Mouse (Mus musculus) embryonic facial prominence, embryonic 13.5 days (tissue): ENCODE measurements around the gene Sox5. TPM values are rescaled to one million over a fixed set of nuclear protein-coding genes. Genes with fewer than 3 reads are reported as not detected.

Experiments used
- ATAC-seq: fragments of 200-750 bp; cut with Nextera tagmentation; 2 replicates; pipeline ENCODE4 v1.8.0; 2017; ENCODE audit warnings: low read depth; ENCODE audit not compliant: insufficient number of reproducible peaks, insufficient read depth, low FRiP score, low TSS enrichment
- H3K27ac ChIP-seq: fragments of 300-500 bp; sonication (generic); 2 replicates; pipeline ENCODE4 v1.5.1; 2015; ENCODE audit warnings: moderate library complexity, mild to moderate bottlenecking, inconsistent platforms
- H3K27me3 ChIP-seq: fragments of 300-500 bp; sonication (generic); 2 replicates; pipeline ENCODE4 v1.6.1; 2015; ENCODE audit warnings: mild to moderate bottlenecking, inconsistent platforms
- H3K36me3 ChIP-seq: fragments of 300-500 bp; sonication (generic); 2 replicates; pipeline ENCODE4 v1.6.1; 2015; ENCODE audit warnings: mild to moderate bottlenecking, inconsistent platforms
- H3K4me1 ChIP-seq: fragments of 300-500 bp; sonication (generic); 2 replicates; pipeline ENCODE4 v1.6.1; 2015; ENCODE audit warnings: inconsistent platforms
- H3K4me2 ChIP-seq: fragments of 300-500 bp; sonication (generic); 2 replicates; pipeline ENCODE4 v1.6.1; 2015; ENCODE audit warnings: moderate library complexity, mild to moderate bottlenecking, inconsistent platforms
- H3K4me3 ChIP-seq: fragments of 300-500 bp; sonication (generic); 2 replicates; pipeline ENCODE4 v1.5.1; 2015; ENCODE audit warnings: mild to moderate bottlenecking, inconsistent platforms
- H3K9ac ChIP-seq: fragments of 300-500 bp; sonication (generic); 2 replicates; pipeline ENCODE4 v1.6.1; 2015; ENCODE audit warnings: mild to moderate bottlenecking, inconsistent platforms
- H3K9me3 ChIP-seq: fragments of 300-500 bp; sonication (generic); 2 replicates; pipeline ENCODE4 v1.6.1; 2016; ENCODE audit warnings: inconsistent platforms
- WGBS: fragments of 180-500 bp; shearing (Covaris S2); methylation state at CpG from one replicate; pipeline ENCODE4 v1.1.7; 2015; ENCODE audit warnings: mixed read lengths; 5-methylcytosine and 5-hydroxymethylcytosine counted together
- polyA plus RNA-seq: library from polyadenylated mRNA; unstranded; fragments of >200 nt; fragmentation: Nextera tagmentation; extraction: Ambion mirVana; gene quantifications from 2 replicates; pipeline ENCODE4 v1.2.1, GENCODE M21; 2015

The Sox5 gene
- polyA plus RNA-seq, 1 experiment from 2014 or later, result 55.6 TPM

GRCm38 (mm10) chr6:144061814-144062213, 720.0 kb downstream of the Sox5 start:
- 68% methylated on average over 8 of the region's 8 CpGs for WGBS
- no peak for ATAC-seq
- Histone ChIP-seq H3K4me3 (no peak overlapping the region), H3K4me2 (no peak overlapping the region), H3K4me1 (peaks cover 6% of the 10 kb centered on the region), H3K36me3 (no peaks in the 10 kb centered on the region), H3K9ac (no peak overlapping the region), H3K27ac (no peak overlapping the region), H3K9me3 (no peaks in the 10 kb centered on the region), H3K27me3 (no peaks in the 10 kb centered on the region)

- H3K27me3 ChIP-seq, result no peaks in the 10 kb centered on the region
- WGBS, result 63% methylated on average over 14 of the region's 14 CpGs
- ATAC-seq, result no peak
- H3K36me3 ChIP-seq, result no peaks in the 10 kb centered on the region
- H3K9ac ChIP-seq, result no peak overlapping the region
- peaks cover 20% of the 10 kb centered on the region for H3K4me1 ChIP-seq
- no peak overlapping the region for H3K4me2 ChIP-seq
- H3K9me3 ChIP-seq, result no peaks in the 10 kb centered on the region
- peak overlapping the region; percentile 88 for H3K27ac ChIP-seq
- H3K4me3 ChIP-seq, result no peak overlapping the region
Measured at GRCm38 (mm10) chr6:144057098-144057632, 724.6 kb downstream of the Sox5 start.

DNA sequence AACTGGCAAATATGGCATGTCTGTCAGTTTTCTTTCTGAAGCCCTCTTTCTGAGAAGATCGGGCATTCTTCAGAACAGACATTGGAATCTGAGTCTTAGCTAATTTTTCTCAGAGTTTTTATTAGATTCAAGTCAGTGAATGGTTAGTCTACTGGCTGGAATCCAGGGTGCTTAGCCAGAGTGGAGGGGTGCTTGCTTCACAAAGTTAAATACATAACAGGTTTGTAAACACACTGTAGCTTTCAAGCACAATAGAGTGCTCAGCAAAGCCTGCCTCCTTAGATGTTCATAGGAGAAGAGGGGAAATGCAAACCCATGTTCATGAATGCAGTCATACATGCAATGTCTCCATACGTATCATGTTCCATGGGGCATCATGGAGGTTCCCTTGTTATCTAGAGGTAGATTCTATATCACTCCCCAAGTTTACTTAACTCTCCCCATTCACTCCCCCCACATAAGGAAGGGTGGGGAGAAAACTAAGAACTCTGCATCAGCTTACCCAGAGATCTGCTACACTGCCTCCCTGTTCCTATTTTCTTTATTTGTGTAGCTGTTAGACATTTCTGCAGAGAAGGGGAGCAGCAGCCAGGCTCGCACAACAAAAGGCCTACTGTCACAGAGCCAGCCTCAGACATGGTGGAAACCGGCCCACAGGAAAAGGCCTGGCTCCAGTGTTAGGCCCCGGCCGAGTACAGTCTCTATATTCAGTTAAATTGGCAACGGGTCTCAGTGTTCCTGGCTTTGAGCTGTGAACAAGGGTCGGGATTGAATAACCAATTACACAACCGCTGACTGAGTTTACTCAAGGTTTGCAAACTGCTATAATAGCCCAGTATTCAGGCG, 725.3 kb downstream of the Sox5 start:
- Histone ChIP-seq H3K9ac (no peak overlapping the region), H3K4me2 (no peak overlapping the region), H3K4me3 (no peak overlapping the region), H3K9me3 (no peaks in the 10 kb centered on the region), H3K4me1 (peaks cover 20% of the 10 kb centered on the region), H3K27me3 (no peaks in the 10 kb centered on the region), H3K27ac (peak overlapping the region; percentile 88), H3K36me3 (no peaks in the 10 kb centered on the region)
- 30% methylated on average over 10 of the region's 10 CpGs for WGBS
- ATAC-seq, result peak; percentile 82

DNA sequence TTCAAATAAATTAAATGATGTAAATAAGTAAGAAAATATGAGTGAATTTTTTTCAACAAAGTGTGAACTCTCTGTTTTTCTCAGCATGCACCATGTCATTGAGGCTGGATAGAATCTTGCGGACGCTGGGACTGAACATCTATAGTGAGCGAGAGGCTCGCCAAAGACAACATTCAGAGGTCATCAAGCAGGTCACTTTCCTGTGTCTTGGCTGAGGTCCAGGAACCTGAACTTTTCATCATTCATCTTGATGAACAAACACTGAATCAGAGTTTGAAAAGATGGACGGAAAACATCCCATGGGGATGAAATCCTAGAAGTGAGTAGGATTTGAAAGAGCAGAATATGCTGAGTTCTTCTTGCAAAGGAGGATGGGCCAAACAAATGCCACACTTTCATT, 729.3 kb downstream of the Sox5 start:
- H3K9ac ChIP-seq, result no peak overlapping the region
- H3K4me3 ChIP-seq, result no peak overlapping the region
- WGBS, result 68% methylated on average over 5 of the region's 5 CpGs

GRCm38 (mm10) chr6:144051316-144051715, 730.5 kb downstream of the Sox5 start:
- no peak overlapping the region for H3K4me3 ChIP-seq
- H3K27ac ChIP-seq, result no peak overlapping the region
- no peak for ATAC-seq
- H3K4me1 ChIP-seq, result peaks cover 17% of the 10 kb centered on the region
- no peaks in the 10 kb centered on the region for H3K9me3 ChIP-seq
- no peaks in the 10 kb centered on the region for H3K27me3 ChIP-seq
- H3K36me3 ChIP-seq, result no peaks in the 10 kb centered on the region
- H3K9ac ChIP-seq, result no peak overlapping the region
- no peak overlapping the region for H3K4me2 ChIP-seq
- WGBS, result 94% methylated on average over 5 of the region's 5 CpGs

More for the DNA sequence above, 729.3 kb downstream of the Sox5 start:
- no peaks in the 10 kb centered on the region for H3K9me3 ChIP-seq
- no peaks in the 10 kb centered on the region for H3K27me3 ChIP-seq
- no peaks in the 10 kb centered on the region for H3K36me3 ChIP-seq
- H3K27ac ChIP-seq, result no peak overlapping the region
- no peak overlapping the region for H3K4me2 ChIP-seq
- H3K4me1 ChIP-seq, result peaks cover 20% of the 10 kb centered on the region
- ATAC-seq, result no peak

GRCm38 (mm10) chr6:144048201-144048924, 733.4 kb downstream of the Sox5 start:
- WGBS, result 58% methylated on average over 3 of the region's 3 CpGs
- H3K27ac ChIP-seq, result no peak overlapping the region
- H3K4me3 ChIP-seq, result no peak overlapping the region
- H3K9me3 ChIP-seq, result no peaks in the 10 kb centered on the region
- H3K36me3 ChIP-seq, result no peaks in the 10 kb centered on the region
- ATAC-seq, result no peak
- H3K27me3 ChIP-seq, result no peaks in the 10 kb centered on the region
- peaks cover 21% of the 10 kb centered on the region for H3K4me1 ChIP-seq
- H3K9ac ChIP-seq, result no peak overlapping the region
- H3K4me2 ChIP-seq, result no peak overlapping the region

- Histone ChIP-seq H3K27me3 (no peaks in the 10 kb centered on the region), H3K36me3 (no peaks in the 10 kb centered on the region), H3K9ac (0 out of 2 replicates have a peak overlapping the region, but pooled peaks have one; percentile 27), H3K27ac (peak overlapping the region; percentile 73), H3K9me3 (no peaks in the 10 kb centered on the region), H3K4me1 (peaks cover 30% of the 10 kb centered on the region), H3K4me2 (peak overlapping the region; percentile 28; the same call in 1 of the 2 replicates), H3K4me3 (no peak overlapping the region)
- 22% methylated on average over 9 of the region's 9 CpGs for WGBS
- ATAC-seq, result no peak
Measured at GRCm38 (mm10) chr6:144045503-144045902, 736.3 kb downstream of the Sox5 start.

DNA sequence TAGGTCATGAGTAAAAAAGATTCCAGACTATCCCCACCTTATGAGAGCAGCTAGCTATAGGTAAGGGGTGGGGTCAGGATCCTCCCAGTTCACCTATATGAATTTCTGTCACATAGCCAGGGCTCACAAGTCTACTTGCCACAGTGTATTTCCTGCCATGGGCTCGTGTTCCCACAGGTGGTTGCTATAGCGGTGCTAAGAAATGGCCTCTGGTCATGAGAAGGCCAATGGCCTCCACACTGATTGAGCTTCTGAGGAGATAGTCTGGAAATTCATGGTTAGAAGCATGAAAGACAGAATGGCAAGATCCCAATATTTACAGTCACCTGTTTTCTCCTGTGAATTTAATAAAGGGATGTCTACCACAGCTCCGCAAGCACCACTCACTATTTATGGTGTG, 737.4 kb downstream of the Sox5 start:
- WGBS, result 83% methylated on average over 3 of the region's 3 CpGs
- H3K36me3 ChIP-seq, result no peaks in the 10 kb centered on the region
- H3K27ac ChIP-seq, result 0 out of 2 replicates have a peak overlapping the region, but pooled peaks have one; percentile 16
- peaks cover 35% of the 10 kb centered on the region for H3K4me1 ChIP-seq
- H3K9ac ChIP-seq, result no peak overlapping the region
- H3K4me3 ChIP-seq, result no peak overlapping the region
- ATAC-seq, result no peak
- H3K27me3 ChIP-seq, result no peaks in the 10 kb centered on the region
- H3K4me2 ChIP-seq, result no peak overlapping the region
- no peaks in the 10 kb centered on the region for H3K9me3 ChIP-seq

- WGBS, result 20% methylated on average over 5 of the region's 5 CpGs
- Histone ChIP-seq H3K4me3 (no peak overlapping the region), H3K9ac (no peak overlapping the region), H3K4me1 (peaks cover 40% of the 10 kb centered on the region), H3K4me2 (no peak overlapping the region), H3K36me3 (no peaks in the 10 kb centered on the region), H3K27ac (peak overlapping the region; percentile 76; the same call in 1 of the 2 replicates), H3K27me3 (no peaks in the 10 kb centered on the region), H3K9me3 (no peaks in the 10 kb centered on the region)
- ATAC-seq, result no peak
Measured at GRCm38 (mm10) chr6:144042936-144043335, 738.8 kb downstream of the Sox5 start.

GRCm38 (mm10) chr6:144041941-144042340, 739.8 kb downstream of the Sox5 start:
- no peak for ATAC-seq
- H3K9ac ChIP-seq, result no peak overlapping the region
- no peaks in the 10 kb centered on the region for H3K9me3 ChIP-seq
- H3K4me3 ChIP-seq, result no peak overlapping the region
- no peak overlapping the region for H3K4me2 ChIP-seq
- no peak overlapping the region for H3K27ac ChIP-seq
- H3K36me3 ChIP-seq, result no peaks in the 10 kb centered on the region
- WGBS, result 69% methylated on average over 9 of the region's 9 CpGs
- peaks cover 38% of the 10 kb centered on the region for H3K4me1 ChIP-seq
- H3K27me3 ChIP-seq, result no peaks in the 10 kb centered on the region

DNA sequence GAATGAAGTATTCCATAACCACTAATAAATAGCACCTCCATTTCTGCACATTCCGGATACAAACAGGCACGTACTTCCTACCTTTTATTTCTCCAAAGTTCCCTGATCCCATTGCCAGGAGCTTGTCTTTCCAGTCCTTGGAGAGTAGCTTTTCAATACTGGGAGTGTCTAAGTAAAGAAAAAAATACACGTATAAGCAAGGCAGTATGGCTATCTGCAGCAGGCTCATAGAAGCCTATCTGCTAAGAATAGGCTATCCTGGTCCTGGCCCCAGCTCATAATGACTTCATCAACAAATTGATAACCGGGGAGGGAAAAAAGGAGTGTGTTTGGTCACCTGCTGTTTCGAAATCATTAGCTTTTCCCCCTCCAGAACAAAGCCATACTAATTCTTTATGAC, 740.6 kb downstream of the Sox5 start:
- H3K4me2 ChIP-seq, result no peak overlapping the region
- H3K36me3 ChIP-seq, result no peaks in the 10 kb centered on the region
- H3K4me3 ChIP-seq, result no peak overlapping the region
- 65% methylated on average over 5 of the region's 5 CpGs for WGBS
- ATAC-seq, result no peak
- H3K27me3 ChIP-seq, result no peaks in the 10 kb centered on the region
- H3K9me3 ChIP-seq, result no peaks in the 10 kb centered on the region
- no peak overlapping the region for H3K9ac ChIP-seq
- H3K4me1 ChIP-seq, result peaks cover 33% of the 10 kb centered on the region
- H3K27ac ChIP-seq, result no peak overlapping the region
